Mouse (Mus musculus): ENCODE measurements at regions not wholly inside any gene's neighbourhood (a gene's known extent, or its start where the extent isn't known, plus 50 kb on each side); places are given as distances from the start of the nearest gene placed in this dataset.

DNA sequence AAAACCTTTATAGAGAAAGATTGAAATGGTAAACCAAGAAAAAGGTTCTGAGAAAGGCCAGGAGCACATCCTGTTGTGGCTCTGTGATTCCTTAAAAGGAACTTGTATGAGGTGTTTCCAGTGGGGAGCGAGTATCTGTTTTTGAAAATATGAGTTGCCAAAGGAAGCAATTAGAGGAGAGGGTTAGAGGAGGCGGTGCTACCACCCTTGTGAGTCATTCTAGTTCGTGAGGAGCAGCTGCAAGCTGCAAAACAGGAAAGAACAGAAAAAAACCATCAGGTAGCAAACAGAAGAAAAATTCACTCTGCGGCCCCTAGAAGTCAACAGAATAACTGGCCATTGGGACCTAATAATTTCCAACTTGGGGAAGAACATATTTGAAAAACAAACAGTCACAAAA is 116.1 kb upstream of the Pitrm1 start:
- WGBS = 66% methylated on average over 4 of the region's 4 CpGs
- TF ChIP-seq CTCF (IDR thresholded peaks at IDR 0.05; ENCODE audit: borderline replicate concordance, control insufficient read depth, extremely low read depth, insufficient read depth, low read length, poor library complexity) (no peak), POLR2A (IDR thresholded peaks at IDR 0.05; ENCODE audit: control insufficient read depth, extremely low read depth, insufficient read depth, low read length, poor library complexity) (no peak)
- DNase-seq = no peak

DNA sequence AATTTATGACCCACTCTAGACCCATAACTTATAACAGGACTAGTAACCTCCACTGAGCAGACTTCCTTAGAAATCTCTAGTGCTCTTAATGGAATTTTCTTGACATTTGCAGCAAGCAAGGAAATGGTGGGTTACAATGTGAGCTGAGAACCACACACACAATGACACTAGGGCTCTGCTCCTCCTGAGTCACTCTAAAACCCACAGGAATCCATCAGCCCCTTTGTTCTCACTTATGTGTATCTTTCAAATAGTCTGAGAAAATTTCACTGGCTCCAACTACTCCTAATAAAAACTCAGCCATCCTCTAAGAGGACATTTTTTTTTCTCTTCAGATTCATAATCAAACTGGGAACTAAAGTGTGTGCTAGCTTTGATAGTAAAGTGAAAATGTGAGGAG is 101.0 kb upstream of the Pitrm1 start:
- DNase-seq = no peak
- TF ChIP-seq POLR2A (IDR thresholded peaks at IDR 0.05; ENCODE audit: control insufficient read depth, extremely low read depth, insufficient read depth, low read length, poor library complexity) (no peak), CTCF (IDR thresholded peaks at IDR 0.05; ENCODE audit: borderline replicate concordance, control insufficient read depth, extremely low read depth, insufficient read depth, low read length, poor library complexity) (no peak)
- no peaks in the 10 kb centered on the region for H3K27me3 ChIP-seq (ENCODE audit: control insufficient read depth, insufficient read depth, low read length)
- no peak overlapping the region for H3K4me3 ChIP-seq (ENCODE audit: control insufficient read depth, insufficient read depth, low read length)
- no peak overlapping the region for H3K27ac ChIP-seq (ENCODE audit: control insufficient read depth, insufficient read depth, low read length)
- no peaks in the 10 kb centered on the region for H3K4me1 ChIP-seq (replicated peaks; ENCODE audit: control insufficient read depth, insufficient read depth, low read length)
- no peaks in the 10 kb centered on the region for H3K36me3 ChIP-seq (ENCODE audit: control insufficient read depth, insufficient read depth, low read length)

More for the DNA sequence above, 116.1 kb upstream of the Pitrm1 start:
- Histone ChIP-seq H3K4me3 (ENCODE audit: control insufficient read depth, insufficient read depth, low read length) (no peak overlapping the region), H3K36me3 (ENCODE audit: control insufficient read depth, insufficient read depth, low read length) (no peaks in the 10 kb centered on the region), H3K27ac (ENCODE audit: control insufficient read depth, insufficient read depth, low read length) (no peak overlapping the region), H3K27me3 (ENCODE audit: control insufficient read depth, insufficient read depth, low read length) (no peaks in the 10 kb centered on the region), H3K4me1 (replicated peaks; ENCODE audit: control insufficient read depth, insufficient read depth, low read length) (no peaks in the 10 kb centered on the region)

DNA sequence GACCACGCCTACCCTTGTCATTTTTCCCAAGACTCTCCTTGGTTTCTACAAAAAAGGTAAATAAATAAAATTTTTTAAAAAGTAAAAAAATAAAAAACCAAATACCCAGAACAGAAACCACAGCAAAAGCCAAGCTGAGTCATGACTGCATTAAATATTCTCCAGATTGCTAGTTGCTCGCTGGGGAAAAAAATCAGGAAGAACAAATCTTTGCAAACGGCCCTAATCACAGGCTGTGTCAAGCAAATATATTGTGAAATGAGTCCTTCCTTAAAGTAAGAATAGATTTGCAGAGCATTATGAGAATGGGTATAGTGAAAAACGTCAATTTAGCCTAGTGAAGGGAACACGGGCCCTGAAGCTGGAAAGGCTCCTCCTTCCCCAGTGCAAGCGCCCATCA is 86.6 kb upstream of the Pitrm1 start:
- Histone ChIP-seq H3K4me3 (ENCODE audit: control insufficient read depth, insufficient read depth, low read length) (no peak overlapping the region), H3K27me3 (ENCODE audit: control insufficient read depth, insufficient read depth, low read length) (no peaks in the 10 kb centered on the region), H3K36me3 (ENCODE audit: control insufficient read depth, insufficient read depth, low read length) (no peaks in the 10 kb centered on the region), H3K27ac (ENCODE audit: control insufficient read depth, insufficient read depth, low read length) (no peak overlapping the region), H3K4me1 (replicated peaks; ENCODE audit: control insufficient read depth, insufficient read depth, low read length) (no peaks in the 10 kb centered on the region)
- DNase-seq = no peak
- 52% methylated on average over 6 of the region's 6 CpGs for WGBS
- TF ChIP-seq CTCF (IDR thresholded peaks at IDR 0.05; ENCODE audit: borderline replicate concordance, control insufficient read depth, extremely low read depth, insufficient read depth, low read length, poor library complexity) = no peak
- no peak for TF ChIP-seq POLR2A (IDR thresholded peaks at IDR 0.05; ENCODE audit: control insufficient read depth, extremely low read depth, insufficient read depth, low read length, poor library complexity)

DNA sequence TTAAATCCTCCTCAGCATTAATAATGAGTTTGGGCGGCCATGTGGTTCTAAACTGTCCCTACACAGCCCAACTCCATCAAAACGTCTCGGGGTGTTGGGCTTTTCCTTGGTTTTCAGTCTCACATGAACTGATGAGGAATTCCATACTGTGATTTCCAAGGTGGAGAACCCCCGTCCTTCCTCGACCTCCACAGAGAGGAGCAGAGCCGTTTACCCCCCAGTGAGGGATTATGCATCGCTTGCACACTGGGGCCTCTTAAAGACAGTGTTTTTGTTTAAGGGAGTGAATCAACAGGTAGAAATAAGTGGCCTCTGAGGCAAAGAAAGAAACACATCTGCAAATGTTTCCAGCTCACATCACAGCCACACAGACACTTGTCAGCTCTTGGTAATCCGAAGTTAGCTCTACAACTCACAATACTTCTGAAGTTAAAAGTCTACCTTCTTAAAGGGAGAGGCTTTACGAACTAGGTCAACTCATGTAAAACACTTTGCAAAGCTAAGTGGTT is 82.0 kb upstream of the Pitrm1 start:
- WGBS = 87% methylated on average over 9 of the region's 9 CpGs
- no peak overlapping the region for H3K4me3 ChIP-seq (ENCODE audit: control insufficient read depth, insufficient read depth, low read length)
- no peaks in the 10 kb centered on the region for H3K36me3 ChIP-seq (ENCODE audit: control insufficient read depth, insufficient read depth, low read length)
- no peaks in the 10 kb centered on the region for H3K27me3 ChIP-seq (ENCODE audit: control insufficient read depth, insufficient read depth, low read length)
- no peak for DNase-seq
- H3K27ac ChIP-seq (ENCODE audit: control insufficient read depth, insufficient read depth, low read length) = no peak overlapping the region
- no peak for TF ChIP-seq POLR2A (IDR thresholded peaks at IDR 0.05; ENCODE audit: control insufficient read depth, extremely low read depth, insufficient read depth, low read length, poor library complexity)
- TF ChIP-seq CTCF (IDR thresholded peaks at IDR 0.05; ENCODE audit: borderline replicate concordance, control insufficient read depth, extremely low read depth, insufficient read depth, low read length, poor library complexity) = no peak
- no peaks in the 10 kb centered on the region for H3K4me1 ChIP-seq (replicated peaks; ENCODE audit: control insufficient read depth, insufficient read depth, low read length)

DNA sequence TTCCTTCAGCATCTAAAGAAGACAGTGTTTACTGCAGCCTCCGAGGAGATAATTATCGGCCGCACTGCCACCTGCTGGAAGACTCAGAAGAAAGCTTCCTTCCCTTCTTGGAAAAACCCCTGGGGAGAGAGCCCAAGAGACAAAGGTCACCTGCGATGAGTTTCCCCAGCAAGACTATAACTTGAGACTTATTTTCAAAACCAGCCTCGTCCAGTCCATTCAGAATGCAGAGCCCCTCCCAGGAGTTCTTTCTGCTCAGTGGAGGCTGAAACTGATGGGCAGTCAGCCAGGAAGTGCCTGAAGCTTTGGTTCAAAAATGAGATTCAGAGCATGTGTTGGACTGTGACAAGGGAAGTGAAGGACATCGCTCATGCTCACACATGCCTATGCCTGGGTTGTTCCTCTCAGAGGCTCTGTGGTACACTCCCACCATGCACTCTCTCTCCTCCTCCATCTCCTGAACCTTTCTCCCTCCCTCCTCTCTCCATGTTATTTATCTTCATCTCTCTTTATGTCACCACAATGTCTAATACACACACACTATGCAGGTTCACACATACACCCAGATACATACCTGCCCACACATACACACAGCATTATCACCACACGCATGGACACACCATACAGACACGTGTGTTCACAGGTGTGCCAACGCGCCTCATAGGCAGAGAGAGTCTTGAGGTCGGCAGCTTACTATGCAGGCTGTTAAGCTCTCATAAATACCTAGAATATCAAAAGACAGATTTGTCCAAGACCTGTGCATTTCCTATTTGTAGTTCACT is 78.3 kb upstream of the Pitrm1 start:
- WGBS = 61% methylated on average over 11 of the region's 11 CpGs

DNA sequence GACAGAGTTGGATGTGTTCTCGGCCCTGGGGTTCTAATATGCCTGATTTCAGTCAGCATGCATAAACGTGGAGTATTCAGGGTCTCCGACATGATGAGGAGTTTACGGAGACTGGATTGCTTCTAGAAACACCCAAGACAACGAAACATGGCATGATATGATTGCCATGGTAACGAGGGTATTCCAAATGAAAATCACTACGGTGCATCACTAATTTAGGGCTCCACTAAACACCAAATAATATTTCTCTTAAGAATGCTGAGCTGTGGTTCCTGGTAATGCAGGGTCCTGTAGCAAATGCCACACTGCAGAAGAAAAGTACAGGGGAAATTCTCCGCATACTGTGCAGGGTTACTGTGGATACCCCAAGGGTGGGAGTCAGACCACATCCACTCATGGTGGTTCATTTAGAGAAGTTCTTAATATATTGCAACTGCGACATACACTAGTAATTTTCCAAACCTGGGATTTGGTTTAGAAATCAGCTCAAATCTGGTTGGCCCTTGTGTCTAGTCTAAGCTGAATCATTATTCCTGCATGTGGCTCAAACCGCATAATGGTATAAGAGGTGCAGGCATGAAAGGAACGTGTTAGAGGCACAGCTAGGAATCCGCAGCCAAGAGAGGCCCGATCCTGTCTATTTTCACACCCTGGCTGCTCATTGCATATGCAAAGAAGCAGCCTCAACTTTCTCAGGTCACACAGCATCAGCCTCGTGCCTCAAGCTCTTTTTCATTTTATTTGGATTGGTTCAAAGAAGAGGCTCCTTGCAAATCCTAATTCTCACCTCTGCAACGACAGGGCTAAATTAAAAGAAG is 77.5 kb upstream of the Pitrm1 start:
- Histone ChIP-seq H3K27ac (ENCODE audit: control insufficient read depth, insufficient read depth, low read length) (no peak overlapping the region), H3K4me3 (ENCODE audit: control insufficient read depth, insufficient read depth, low read length) (no peak overlapping the region), H3K4me1 (replicated peaks; ENCODE audit: control insufficient read depth, insufficient read depth, low read length) (no peaks in the 10 kb centered on the region), H3K36me3 (ENCODE audit: control insufficient read depth, insufficient read depth, low read length) (no peaks in the 10 kb centered on the region), H3K27me3 (ENCODE audit: control insufficient read depth, insufficient read depth, low read length) (no peaks in the 10 kb centered on the region)
- WGBS = 92% methylated on average over 15 of the region's 15 CpGs
- no peak for DNase-seq
- TF ChIP-seq CTCF (IDR thresholded peaks at IDR 0.05; ENCODE audit: borderline replicate concordance, control insufficient read depth, extremely low read depth, insufficient read depth, low read length, poor library complexity) (no peak), POLR2A (IDR thresholded peaks at IDR 0.05; ENCODE audit: control insufficient read depth, extremely low read depth, insufficient read depth, low read length, poor library complexity) (no peak)

More for the DNA sequence above, 78.3 kb upstream of the Pitrm1 start:
- Histone ChIP-seq H3K4me3 (ENCODE audit: control insufficient read depth, insufficient read depth, low read length) (no peak overlapping the region), H3K27ac (ENCODE audit: control insufficient read depth, insufficient read depth, low read length) (no peak overlapping the region), H3K27me3 (ENCODE audit: control insufficient read depth, insufficient read depth, low read length) (no peaks in the 10 kb centered on the region), H3K36me3 (ENCODE audit: control insufficient read depth, insufficient read depth, low read length) (no peaks in the 10 kb centered on the region), H3K4me1 (replicated peaks; ENCODE audit: control insufficient read depth, insufficient read depth, low read length) (no peaks in the 10 kb centered on the region)
- TF ChIP-seq CTCF (IDR thresholded peaks at IDR 0.05; ENCODE audit: borderline replicate concordance, control insufficient read depth, extremely low read depth, insufficient read depth, low read length, poor library complexity) (no peak), POLR2A (IDR thresholded peaks at IDR 0.05; ENCODE audit: control insufficient read depth, extremely low read depth, insufficient read depth, low read length, poor library complexity) (no peak)
- peak; percentile 13 for DNase-seq
